In genomic region chr2:110710055-110710720, GRCm38 (mm10) we compare ENCODE assay signal across 9 mouse cellular contexts. TPM values are rescaled to one million over a fixed set of nuclear protein-coding genes. Genes with fewer than 3 reads are reported as not detected.
DNase-seq lines count a peak whose midpoint lies in the region; ATAC-seq lines count a peak whose summit lies in the region.
"Had no signal": no experiment of that assay in that cellular context is flagged by ENCODE, and none has a peak within 500 bp of the region (broad histone marks: within the 10 kb centered on the region; RNA-seq: fewer than 3 reads in every experiment).

No protein-coding gene starts in this region.

- no peaks in the 10 kb centered on the region for H3K4me1 ChIP-seq in stomach, embryonic 16.5 days (ENCODE audit: control insufficient read depth, insufficient read depth, low read length)
- H3K4me1 ChIP-seq: midbrain, embryonic 13.5 days had no signal

- H3K27me3 ChIP-seq in stomach, embryonic 16.5 days (ENCODE audit: control insufficient read depth, insufficient read depth, low read length), result no peaks in the 10 kb centered on the region
- H3K27me3 ChIP-seq: midbrain, embryonic 13.5 days had no signal

- H3K27ac ChIP-seq in stomach, embryonic 16.5 days (ENCODE audit: low read length), result peak overlapping the region; percentile 3; the same call in 1 of the 2 replicates
- H3K27ac ChIP-seq: midbrain, embryonic 13.5 days had no signal

- H3K9ac ChIP-seq in stomach, embryonic 16.5 days (ENCODE audit: low read length), result no peak overlapping the region
- H3K9ac ChIP-seq: midbrain, embryonic 13.5 days had no signal

- H3K9me3 ChIP-seq in stomach, embryonic 16.5 days (replicated peaks; ENCODE audit: control insufficient read depth, low read length), result no peaks in the 10 kb centered on the region
- H3K9me3 ChIP-seq: midbrain, embryonic 13.5 days had no signal

- no peak overlapping the region for H3K4me2 ChIP-seq in stomach, embryonic 16.5 days (ENCODE audit: low read depth, low read length)
- H3K4me2 ChIP-seq: midbrain, embryonic 13.5 days had no signal

- 53% methylated on average over 10 of the region's 10 CpGs for WGBS in stomach, embryonic 16.5 days

- no peaks in the 10 kb centered on the region for H3K36me3 ChIP-seq in stomach, embryonic 16.5 days (ENCODE audit: control insufficient read depth, insufficient read depth, low read length)
- H3K36me3 ChIP-seq: midbrain, embryonic 13.5 days had no signal

- ATAC-seq in stomach, embryonic 16.5 days (ENCODE audit: insufficient read depth, low FRiP score), result no peak
- ATAC-seq: midbrain, embryonic 13.5 days had no signal

- DNase-seq in adrenal gland, postnatal 10 days, result peak; percentile 42
- no peak for DNase-seq in adrenal gland, adult 18-20 months (ENCODE audit: low spot score in 2 of 2)
- DNase-seq in testis, postnatal 14 days (ENCODE audit: low spot score), result peak; percentile 4
- DNase-seq in testis, postnatal 10 days (ENCODE audit: low spot score), result no peak
- peak; percentile 27 for DNase-seq in layer of hippocampus, adult 9-11 months
- no peak for DNase-seq in kidney, postnatal 25 days
- DNase-seq in retina, postnatal 1 day, result no peak

- no peak overlapping the region for H3K4me3 ChIP-seq in stomach, embryonic 16.5 days (replicated peaks; ENCODE audit: low read length)
- H3K4me3 ChIP-seq: midbrain, embryonic 13.5 days had no signal

RNA-seq across cellular contexts. Expression of gene Muc15, which starts 11.0 kb away (rescaled TPM):
- total RNA-seq in adrenal gland, postnatal 10 days (2021), result not detected
- total RNA-seq in adrenal gland, adult 18-20 months (2021), result not detected
- polyA plus RNA-seq in stomach, embryonic 16.5 days (2015; fragmentation: Nextera tagmentation; extraction: Ambion mirVana), result 3.1 and 4.2 TPM in 2 replicates

Comparison
In these comparisons a context has a peak if more than half of its experiments do, and no peak if none do; other contexts are left out.
1. DNase-seq: peak in adrenal gland, postnatal 10 days (single experiment), testis, postnatal 14 days (single experiment) and layer of hippocampus, adult 9-11 months (single experiment); none in adrenal gland, adult 18-20 months (0 of 2), testis, postnatal 10 days (single experiment), kidney, postnatal 25 days (0 of 2) and retina, postnatal 1 day (single experiment).